Mouse (Mus musculus): ENCODE measurements at regions not wholly inside any gene's neighbourhood (a gene's known extent, or its start where the extent isn't known, plus 50 kb on each side); places are given as distances from the start of the nearest gene placed in this dataset.

DNA sequence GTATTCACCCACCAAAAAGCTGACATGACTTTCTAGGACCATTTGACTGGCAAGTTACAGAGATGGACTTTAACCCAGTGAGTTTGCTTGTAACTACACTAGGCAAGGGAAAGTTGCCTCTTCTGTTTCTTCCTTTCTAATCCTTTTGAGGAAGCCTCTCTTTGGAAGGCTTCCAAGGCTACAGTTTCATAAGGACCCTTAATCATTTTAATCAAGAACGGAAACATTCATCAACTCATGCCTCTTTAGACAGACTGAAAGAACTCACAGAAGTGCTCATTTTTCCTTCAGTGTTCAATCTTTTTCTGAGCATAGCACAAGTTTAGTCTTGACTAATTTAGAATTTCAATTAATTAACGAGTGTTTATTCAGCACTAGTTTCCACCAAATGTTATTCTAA lies 84.2 kb downstream of the Ddx1 start:
- DNase-seq (ENCODE audit: low spot score in 2 of 2): no peak

DNA sequence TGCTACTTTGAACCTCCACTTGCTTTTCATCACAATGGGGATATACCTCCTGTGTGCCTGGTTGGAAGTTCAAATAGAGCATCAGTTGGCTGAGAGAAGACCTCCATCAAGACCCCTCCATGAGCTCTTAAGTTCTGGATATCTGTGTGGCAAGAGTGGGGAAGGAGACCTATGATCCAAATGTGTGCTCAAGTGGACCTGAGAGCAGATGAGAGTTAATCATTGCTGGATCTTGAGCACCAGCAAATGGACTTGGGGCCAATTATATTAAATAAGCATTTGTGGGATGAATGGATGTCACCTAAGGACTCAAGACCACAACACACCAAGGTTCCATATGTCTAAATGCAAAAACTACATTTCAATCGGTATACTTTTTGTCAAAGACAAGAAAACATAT lies 88.0 kb downstream of the Ddx1 start:
- DNase-seq (ENCODE audit: low spot score in 2 of 2): no peak

DNA sequence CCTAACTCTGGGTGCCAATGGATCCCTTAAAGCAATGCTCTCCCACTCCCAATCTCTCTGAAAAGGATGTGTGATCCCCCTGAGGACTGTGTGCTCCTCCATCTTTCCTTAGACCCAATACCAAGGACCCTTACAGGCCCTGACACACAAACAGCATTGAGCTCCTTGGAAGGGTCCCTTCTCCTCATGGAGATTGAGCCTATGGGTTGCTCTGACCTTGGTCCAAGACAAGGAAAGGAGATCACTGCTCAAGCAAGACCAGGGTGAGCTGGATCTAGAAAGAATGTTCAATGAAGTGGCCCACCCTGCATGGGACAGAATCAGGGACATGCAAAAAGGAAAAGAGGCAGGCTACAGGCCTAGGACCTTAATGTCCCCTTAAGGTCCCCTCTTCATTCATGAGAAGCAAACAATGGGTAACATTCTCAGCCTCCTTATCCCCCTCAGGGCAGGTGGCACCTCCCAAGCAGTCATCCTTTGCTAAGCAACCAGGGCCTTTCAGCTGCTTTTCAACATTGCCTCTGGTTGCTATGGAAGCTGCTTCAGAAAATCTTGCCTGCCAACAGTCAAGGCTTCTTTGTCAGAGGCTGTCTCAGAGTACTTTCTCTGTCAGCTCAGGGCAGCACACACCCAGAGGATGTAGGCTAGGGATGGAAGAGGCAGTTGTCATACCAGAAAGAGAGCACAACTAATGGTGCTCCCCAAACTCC lies 89.5 kb downstream of the Ddx1 start:
- no peak for DNase-seq (ENCODE audit: low spot score in 2 of 2)

DNA sequence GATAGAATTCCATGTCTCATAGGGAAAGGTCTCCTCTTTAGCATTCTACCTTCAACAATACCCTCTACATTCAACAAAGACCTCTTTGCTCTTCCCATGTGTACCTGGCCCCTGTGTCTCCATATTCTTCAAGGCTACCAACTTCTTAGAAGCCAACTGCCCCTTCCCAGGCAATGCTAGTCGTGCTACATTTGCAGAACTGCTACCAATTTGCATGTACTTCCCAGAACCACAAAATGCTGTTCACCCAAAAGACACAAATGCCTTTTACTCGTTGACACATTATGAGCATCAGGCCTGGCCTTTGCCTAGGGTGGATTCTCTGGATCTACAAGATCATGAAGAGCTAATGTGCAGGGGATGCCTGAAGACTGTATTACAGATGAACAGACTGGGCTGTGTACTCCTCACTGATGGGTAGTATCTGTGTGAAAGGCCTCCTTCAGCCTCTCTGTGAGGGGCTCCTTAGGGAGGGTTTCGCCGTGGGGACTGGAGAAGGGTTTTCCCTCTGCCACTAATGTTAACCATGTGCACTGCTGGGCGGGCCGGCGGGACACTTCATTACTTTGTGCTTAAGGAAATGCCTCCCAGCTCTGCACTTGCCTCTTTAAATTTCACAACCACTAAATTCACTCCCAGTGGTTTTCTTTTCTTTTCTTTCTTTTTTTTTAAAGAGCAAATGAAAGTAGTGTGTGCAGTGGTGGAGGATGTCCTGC lies 91.2 kb downstream of the Ddx1 start:
- no peak for DNase-seq (ENCODE audit: low spot score in 2 of 2)

DNA sequence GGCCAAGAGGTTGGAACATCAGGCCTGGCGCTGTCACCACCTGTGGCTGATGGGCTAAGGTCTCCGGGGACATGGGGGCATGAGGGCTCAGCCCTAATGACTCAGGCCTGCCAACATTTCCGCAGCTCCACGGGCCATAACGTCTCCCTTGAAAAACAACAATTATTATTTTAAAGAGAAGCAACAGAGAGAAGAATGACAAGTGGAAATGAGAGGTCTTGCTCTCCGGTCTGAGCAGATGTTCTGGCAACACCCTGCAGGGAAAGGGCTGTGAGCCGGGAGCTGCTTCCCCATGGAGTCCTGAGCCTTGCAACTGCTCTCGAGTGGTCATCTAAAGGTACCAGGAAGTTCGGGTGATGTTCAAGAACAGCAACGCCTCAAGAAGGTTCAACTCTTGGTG lies 91.9 kb downstream of the Ddx1 start:
- no peak for DNase-seq (ENCODE audit: low spot score in 2 of 2)

DNA sequence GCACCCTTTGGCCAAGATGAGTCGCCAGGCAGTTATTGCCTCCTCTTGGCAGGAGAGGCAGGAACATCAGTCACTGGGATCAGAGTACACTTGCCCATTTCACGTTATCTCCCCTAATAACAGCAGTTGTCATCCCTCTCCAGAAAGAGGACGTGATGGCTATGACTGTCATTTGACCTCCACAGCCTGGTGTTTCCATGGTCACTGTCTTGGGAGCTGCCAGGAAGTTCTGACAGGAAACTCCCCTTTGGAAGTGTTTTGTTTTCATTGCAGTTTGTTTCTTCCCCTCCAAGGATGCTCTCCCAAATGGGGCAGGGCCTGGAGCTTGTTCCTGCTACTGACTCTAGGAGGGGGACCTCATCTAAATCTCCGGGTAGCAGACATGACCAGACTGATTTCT lies 98.3 kb downstream of the Ddx1 start:
- DNase-seq (ENCODE audit: low spot score in 2 of 2): no peak

DNA sequence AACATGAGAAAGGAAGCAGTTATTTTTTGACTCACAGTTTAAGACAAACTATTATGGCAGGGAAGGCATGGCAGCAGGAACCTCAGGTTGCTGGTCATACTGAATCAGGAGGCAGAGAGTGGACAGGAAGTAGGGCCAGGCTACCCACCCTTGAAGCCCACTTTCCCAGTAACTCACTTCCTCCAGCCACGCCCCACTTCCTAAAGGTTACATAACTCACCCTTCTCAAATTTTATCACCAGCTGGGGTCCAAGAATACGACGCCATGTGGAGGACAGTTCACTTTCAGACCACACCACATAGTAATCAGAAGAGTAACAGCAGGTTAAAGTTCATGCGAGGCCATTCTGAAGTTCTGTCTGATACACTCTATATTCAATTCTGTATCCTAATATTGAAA lies 101.8 kb downstream of the Ddx1 start:
- no peak for DNase-seq (ENCODE audit: low spot score in 2 of 2)

DNA sequence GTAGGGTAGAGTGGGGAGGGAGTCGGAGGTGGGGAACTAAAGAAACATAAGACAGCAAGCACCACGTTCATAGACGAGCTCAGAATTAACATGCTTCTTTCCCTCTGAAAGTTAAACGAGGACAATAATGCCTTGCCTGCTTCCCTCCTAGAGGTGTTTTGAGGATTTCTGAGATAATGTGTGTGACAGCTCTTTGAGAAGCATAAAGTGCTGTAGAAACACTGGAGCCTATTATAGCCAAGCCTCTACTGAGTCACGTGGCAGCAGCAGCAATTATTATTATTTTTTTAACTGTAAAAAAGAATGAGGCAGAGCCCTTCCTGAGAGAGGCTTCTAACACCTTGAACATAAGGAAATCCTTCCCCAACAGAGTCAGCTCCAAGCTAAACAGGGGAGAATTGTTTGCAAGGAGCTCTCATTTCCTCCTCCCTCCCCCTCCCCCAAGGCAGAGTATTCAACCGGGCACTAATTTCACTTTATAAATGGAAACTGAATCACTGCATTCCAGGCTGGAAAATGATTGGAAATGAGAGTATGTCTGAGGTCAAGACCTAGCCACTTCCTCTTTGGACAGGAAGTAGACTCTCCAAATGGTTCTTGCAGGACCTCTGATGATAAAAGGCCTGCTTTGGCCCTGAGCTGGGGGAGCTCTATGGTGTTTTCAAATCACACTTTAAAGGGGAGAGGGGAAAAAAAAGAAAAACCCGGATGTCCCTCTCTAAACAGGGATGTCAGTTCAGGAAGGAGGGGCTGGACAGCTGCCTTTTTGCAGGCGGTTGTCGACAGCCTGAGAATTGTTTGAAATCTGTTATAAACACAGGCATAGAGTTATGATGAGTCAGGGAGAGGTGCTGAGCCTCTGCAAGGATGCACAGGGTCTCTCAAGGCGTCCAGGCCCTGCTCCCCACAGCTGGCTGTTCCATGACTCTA lies 103.6 kb downstream of the Ddx1 start:
- no peak for DNase-seq (ENCODE audit: low spot score in 2 of 2)

DNA sequence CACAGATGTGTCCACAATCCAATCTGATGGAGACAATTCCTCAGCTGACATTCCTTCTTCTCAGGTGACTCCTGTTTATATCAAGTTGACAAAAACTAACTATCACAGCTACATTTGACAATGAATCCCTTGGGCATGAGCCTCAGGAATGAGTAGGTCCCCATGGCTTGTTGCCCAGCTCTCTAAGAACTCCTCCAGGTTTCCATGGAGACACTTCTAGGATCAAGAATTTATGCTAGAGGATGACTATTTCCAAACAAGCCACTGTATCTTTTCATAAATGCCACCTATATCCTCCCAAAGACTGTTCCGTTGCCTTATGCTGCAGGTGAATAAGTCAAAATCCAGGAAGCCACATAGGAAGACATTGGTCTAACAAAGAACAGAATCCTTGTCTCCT lies 104.3 kb downstream of the Ddx1 start:
- no peak for DNase-seq (ENCODE audit: low spot score in 2 of 2)

DNA sequence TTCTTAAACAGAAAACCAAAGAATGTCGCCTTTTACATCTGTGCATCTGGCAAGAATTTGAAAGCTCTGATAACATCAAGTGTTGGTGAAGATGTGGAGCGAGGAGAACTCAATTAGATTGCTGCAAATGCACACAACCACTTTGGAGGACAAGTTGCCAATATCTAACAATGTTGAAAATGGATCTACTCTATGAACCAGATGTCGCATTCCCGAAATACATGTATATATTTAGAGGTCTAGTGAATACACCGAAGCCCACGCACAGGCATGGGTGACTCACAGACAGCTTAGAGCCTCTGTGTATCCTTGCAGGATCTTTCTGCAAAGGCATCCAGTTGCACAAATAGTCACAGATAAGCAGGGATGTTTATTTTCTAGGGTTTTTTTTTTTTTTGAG lies 108.4 kb downstream of the Ddx1 start:
- DNase-seq (ENCODE audit: low spot score in 2 of 2): no peak

DNA sequence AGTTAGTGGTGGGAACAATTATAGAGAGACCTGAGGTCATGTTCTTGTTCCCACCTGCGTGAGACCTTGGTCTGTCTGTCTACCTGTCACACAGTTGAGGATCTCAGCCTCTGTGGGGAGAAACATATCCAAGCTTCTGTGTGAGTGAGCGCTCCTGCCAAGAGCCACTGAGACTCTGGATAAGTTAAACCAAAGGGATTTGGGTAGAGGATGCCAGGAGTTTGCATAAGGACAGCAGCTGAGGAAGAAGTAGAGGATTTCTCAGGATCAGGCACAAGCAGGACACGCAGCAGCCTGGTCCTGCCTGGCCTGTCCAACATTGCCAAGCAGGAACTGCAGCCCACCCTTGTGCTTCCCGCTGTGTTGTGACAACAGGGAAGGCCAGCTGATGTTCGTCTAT lies 109.8 kb downstream of the Ddx1 start:
- DNase-seq (ENCODE audit: low spot score in 2 of 2): no peak

DNA sequence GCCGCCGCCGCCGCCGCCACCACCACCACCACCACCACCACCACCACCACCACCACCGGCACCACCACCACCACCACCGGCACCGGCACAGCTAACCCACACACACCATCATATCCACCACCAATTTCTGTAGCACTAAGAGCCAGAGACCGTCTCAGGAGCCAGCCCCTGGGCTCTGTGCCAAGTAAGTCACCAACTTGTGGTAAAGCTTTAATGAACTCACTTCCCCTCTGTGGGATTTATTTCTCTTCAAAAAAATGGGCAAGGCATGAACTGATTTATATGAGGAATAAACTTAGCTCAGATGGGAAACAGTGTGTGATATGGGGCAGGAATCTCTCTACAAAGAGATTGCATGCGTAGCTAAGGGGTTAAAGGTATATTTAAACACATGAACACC lies 114.8 kb downstream of the Ddx1 start:
- no peak for DNase-seq (ENCODE audit: low spot score in 2 of 2)

DNA sequence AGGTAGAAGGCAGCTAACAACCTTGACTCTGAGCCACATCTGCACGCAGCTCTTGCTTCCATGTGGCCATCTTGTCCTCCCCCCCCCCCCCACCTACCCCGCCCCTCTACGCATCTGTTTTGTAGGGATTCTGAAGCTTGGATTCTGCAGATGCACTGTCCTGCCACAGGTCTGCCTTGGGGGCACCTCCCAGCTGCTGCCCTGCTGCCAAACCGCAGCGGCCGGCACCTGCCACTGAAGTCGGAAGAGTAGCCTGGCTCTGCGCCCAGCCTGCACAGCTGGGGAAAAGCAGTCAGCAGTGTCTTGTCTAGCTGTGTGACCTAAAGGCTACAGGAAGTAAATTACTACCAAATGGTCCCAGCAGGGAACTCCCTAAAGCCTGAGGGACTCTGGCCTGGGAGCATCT lies 119.3 kb downstream of the Ddx1 start:
- DNase-seq (ENCODE audit: low spot score in 2 of 2): peak in 1 of 2 experiments; percentile 20

DNA sequence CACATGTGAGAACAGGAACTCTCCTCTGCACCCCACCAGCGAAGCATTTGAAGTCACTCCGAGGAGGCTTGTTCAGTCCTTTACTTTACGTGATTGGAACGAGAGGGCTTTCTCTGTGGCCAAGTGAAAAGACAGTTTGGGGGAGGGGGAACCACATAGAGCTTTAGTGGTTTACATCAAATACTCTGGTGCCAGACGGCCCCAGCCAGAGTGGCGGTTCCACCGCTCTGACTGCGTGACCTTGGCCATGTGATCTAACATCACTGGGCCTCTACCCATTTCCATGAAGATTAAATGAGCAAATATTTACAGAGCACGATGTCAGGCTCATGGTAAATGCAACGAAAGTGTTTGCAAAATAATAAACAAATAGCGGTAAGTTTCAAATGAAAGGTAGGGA lies 121.6 kb downstream of the Ddx1 start:
- DNase-seq (ENCODE audit: low spot score in 2 of 2): no peak

DNA sequence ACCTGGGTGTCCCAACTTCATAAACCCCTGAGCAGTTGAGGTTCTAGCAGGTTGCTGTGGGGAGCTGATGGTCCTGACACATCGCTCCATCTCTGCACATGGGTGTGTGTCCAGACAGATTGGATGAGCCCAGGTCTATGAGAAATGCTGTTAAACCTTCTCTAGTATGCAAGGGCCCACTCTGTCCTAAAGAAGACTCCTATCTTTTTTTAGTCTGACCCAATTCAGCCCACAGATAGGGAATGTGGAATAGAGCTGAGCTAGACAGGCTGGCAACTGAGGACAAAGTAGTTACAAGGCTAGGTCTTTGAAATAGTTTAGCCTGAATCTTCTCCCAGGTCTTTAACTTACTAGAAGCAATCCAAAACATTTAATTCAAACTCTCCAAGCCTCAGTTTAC lies 124.0 kb downstream of the Ddx1 start:
- DNase-seq (ENCODE audit: low spot score in 2 of 2): no peak

DNA sequence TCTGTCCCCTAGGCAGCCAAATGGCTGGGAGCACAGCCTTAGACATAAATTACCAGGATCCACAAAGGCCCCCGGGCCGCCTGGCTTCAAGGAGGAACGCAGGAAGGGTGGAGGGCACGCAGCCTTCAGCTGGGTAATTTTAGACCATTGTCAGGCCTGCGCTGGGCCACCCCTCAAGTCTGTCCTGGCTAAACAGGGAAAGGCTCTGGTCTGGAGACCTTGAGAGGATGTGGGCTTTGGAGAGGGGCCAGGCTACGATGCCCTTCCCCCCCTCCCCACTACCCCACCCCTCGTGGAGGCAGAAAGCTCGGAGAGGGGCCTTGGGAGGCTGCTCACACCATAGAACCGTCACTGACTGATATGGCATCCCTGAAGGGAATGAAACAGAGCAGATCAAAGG lies 126.7 kb downstream of the Ddx1 start:
- no peak for DNase-seq (ENCODE audit: low spot score in 2 of 2)

DNA sequence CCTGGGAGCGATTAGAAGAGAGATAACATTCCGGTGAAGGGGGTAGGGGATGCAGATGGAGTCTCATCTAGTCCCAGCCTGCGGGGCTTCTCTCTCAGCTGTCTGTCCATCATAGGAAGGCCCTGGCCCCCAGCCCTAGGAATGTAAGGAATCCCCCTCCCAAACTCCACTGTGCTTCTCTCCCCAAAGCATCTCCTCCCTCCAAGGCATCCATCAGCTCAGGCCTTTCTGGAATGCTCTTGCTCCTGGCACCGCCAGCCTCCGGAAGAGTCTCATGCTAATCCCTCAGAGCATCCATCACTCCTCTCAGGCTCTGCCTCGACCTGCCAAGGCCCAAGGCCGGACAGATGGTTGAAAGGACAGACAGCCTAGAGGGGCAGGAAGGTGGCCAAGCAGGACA lies 128.4 kb downstream of the Ddx1 start:
- DNase-seq (ENCODE audit: low spot score in 2 of 2): no peak

DNA sequence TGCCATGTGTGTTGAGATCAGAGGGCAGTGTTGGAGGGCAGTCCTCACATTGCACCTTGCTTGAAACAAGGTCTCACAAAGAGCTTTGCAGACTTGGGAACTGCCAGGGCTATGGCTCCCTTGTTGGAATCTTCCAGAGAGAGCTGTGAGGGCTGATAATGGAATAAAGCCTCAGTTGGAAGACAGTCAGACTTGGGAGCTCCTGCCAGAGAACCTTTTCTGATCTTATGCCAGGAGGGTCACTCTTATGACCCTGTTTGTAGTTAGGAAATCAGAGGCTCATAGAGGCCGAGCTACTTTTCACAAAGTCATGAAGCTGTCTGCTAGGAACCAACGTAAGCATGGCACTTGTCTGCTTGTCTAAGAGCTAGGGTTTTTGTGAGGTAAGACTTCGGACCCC lies 129.4 kb downstream of the Ddx1 start:
- no peak for DNase-seq (ENCODE audit: low spot score in 2 of 2)

DNA sequence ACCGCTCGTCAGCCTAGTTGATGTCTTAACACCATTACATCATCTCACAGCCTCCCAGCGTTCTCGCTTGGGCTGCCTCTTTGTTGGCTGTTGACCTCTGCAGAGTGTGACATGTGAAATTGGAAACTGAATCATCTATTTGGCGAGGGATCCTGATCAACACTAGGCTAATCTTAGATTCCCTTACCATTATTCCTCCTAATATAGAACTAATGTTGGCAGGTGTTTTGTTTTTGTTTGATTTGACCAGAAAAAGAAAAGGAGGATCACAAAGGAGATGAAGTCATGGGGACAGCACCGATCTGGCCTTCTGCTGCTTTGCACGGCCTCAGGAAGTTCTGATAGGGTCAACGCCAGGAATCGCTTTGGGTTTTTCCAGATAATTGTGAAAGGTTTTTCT lies 131.0 kb downstream of the Ddx1 start:
- no peak for DNase-seq (ENCODE audit: low spot score in 2 of 2)

DNA sequence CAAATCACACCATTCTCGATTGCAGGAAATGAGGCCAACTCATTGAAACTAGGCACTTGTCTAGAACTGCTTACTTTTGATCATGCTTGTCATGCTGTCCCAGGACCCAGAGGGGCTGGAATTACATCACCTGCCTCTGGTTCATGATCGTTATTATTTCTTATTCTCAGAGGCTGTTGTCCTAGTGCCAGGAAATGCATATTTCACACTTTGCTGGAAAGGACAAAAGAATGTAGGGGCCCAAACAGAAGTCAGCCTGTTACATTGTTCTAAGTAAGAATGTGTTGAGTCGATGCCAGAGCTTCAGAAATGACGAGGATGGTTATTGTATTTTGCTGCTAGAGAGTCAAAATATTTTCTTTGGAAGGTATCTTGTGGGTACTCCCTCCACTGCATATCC lies 134.7 kb downstream of the Ddx1 start:
- DNase-seq (ENCODE audit: low spot score in 2 of 2): no peak

DNA sequence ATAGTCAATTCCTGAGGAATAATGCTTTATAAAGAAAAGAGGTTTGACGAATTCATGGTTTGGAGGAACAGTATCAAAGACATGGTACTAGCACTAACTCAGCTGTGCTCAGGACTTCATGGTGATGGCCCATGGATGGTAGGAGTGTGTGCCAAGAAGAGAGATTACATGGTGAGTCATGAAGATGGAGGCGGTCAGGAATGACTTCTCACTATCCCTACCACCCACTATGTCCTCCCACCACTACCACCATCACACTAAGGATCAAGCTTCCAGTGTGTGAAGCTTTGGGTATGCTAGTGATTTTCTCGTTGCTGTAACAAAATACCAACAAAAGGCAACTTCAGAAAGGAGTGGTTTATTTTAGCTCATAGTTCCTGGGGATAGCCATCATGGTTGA lies 142.1 kb downstream of the Ddx1 start:
- DNase-seq (ENCODE audit: low spot score in 2 of 2): no peak

DNA sequence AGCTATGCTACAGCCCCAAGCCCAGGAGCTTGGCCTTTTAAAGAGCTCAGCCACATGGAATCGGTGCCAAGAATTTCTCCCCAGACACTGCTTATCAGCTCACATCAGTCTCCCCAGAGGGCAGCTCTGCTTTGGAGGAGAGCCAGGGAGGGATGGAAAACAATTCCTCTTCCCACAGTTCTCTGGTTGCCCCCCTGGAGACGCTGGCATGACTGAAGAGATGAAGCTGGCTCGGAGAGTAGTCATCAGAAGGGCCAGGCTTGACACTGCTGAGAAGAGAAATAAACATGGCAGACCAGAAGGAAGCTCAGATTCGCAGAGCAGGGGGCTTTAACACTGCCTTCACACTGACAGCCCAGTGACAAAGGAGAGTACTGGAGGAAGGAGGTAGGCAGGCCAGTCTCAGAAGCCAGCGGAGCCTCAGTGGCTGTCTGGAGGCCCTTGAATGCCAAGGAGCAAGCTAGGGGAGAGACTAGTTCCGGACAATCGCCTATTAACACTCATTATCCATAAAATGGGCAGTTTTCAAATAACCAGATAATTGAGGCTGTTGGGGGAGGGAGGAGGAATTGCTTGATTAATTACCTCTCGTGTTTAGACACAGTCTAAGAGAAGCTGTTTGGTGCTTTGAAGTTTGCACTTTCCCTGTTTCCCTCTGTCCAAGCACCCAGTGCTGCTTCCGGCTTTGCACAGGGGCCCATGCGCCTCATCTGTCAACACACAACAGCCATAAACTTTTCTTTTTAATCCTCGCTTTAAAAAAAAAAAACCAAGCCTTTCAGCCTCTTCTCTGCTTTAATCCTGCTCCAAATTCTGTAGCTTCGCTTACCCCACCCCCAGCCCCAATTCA lies 148.3 kb downstream of the Ddx1 start:
- DNase-seq (ENCODE audit: low spot score in 2 of 2): no peak

All from spleen, postnatal 10 days (tissue).